Mouse (Mus musculus) B cell, adult 62 days (primary cell): ENCODE data around the gene Ddx41. TPM values are rescaled to one million over a fixed set of nuclear protein-coding genes. Genes with fewer than 3 reads are reported as not detected.

Experiments
- total RNA-seq: library from RNA; stranded (reverse); gene quantifications from 4 replicates; pipeline ENCODE4 v1.2.4, GENCODE M21; 2023

Gene Ddx41
- 135 to 141 TPM (median 138 TPM) in 4 replicates for total RNA-seq

GRCm38 (mm10) chr13:55536194-55537175, at the start of gene Ddx41:
Gene Ddx41, minus strand, starts transcription at chr13:55536658.

GRCm38 (mm10) chr13:55573432-55573831, 37.0 kb upstream of the Ddx41 start, which contains the start of gene Tmed9:
Gene Tmed9, plus strand, starts transcription at chr13:55573732.

GRCm38 (mm10) chr13:55571027-55571751, 34.7 kb upstream of the Ddx41 start, which contains the start of gene Fam193b:
Gene Fam193b, minus strand, starts transcription at chr13:55571120.

GRCm38 (mm10) chr13:55529198-55529915, 7.1 kb downstream of the Ddx41 start, which contains the start of gene Dok3:
Gene Dok3, minus strand, starts transcription at chr13:55529296.

DNA sequence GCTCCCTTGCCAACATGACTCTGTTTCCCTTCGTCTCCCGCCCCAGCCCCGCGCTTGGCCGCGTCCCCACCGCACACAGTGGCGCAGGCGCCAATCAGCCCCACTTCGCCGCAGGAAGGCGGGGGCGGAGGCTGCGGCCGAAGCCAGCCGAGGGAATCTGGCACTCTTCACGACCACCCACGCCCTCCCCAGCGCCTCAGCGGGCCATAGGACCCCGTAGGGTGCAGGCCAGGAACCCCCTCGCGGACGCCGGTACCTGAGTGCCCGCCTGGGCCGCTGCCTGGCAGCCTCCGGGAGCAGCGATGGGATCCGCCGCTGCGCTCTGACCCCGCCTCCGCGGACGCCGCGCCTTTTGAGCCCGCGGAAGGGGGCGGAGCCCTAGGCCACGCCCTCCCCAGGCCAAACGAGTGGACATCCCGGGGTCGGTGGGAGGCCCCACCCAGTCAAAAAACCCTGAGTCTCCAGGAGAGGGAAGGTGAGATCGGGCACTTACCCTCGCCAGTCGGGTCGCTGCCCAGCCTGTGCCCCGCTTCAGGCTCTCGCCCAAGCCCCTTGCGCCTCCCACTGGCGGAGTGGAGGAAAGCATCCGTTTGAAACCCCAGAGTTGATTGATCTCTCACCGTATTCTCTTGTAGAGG, 23.2 kb downstream of the Ddx41 start, which contains the start of gene Pdlim7:
TSS of gene Pdlim7 (minus strand) at position 566 of the 638 bp plus-strand sequence.

GRCm38 (mm10) chr13:55487578-55488498, 48.6 kb downstream of the Ddx41 start, which contains the start of gene Dbn1:
Gene Dbn1, minus strand, starts transcription at chr13:55488111.

Other genes with a start within 250 kb of the Ddx41 start
- gene Prelid1, start 216.2 kb downstream of the Ddx41 start, total RNA-seq = 127 to 141 TPM (median 134 TPM) in 4 replicates
- 52.1 to 59.6 TPM (median 56.7 TPM) in 4 replicates for gene Rab24, start 214.7 kb downstream of the Ddx41 start, total RNA-seq
- gene Mxd3, start 206.8 kb downstream of the Ddx41 start, total RNA-seq = 0.40 to 1.3 TPM (median 0.82 TPM) in 4 replicates
- gene Lman2, start 173.9 kb downstream of the Ddx41 start, total RNA-seq = 110 to 117 TPM (median 115 TPM) in 4 replicates
- 70.0 to 75.1 TPM (median 71.6 TPM) in 4 replicates for gene Rgs14, start 166.9 kb downstream of the Ddx41 start, total RNA-seq
- 0.34 to 0.57 TPM in 2 of 4 replicates, not detected in the others for gene Slc34a1, start 138.5 kb downstream of the Ddx41 start, total RNA-seq
- not detected in 4 replicates for gene Pfn3, start 121.4 kb downstream of the Ddx41 start, total RNA-seq
- 1.7 to 3.4 TPM (median 2.1 TPM) in 4 replicates for gene F12, start 109.9 kb downstream of the Ddx41 start, total RNA-seq
- 450 to 472 TPM (median 456 TPM) in 4 replicates for gene Grk6, start 91.6 kb downstream of the Ddx41 start, total RNA-seq
- 35.7 to 43.7 TPM (median 39.2 TPM) in 4 replicates for gene Prr7, start 72.4 kb downstream of the Ddx41 start, total RNA-seq
- gene Dbn1, start 48.5 kb downstream of the Ddx41 start, total RNA-seq = 0.22 to 0.52 TPM (median 0.36 TPM) in 4 replicates
- 27.3 to 33.8 TPM (median 28.3 TPM) in 4 replicates for gene Pdlim7, start 23.0 kb downstream of the Ddx41 start, total RNA-seq
- 301 to 339 TPM (median 308 TPM) in 4 replicates for gene Dok3, start 7.4 kb downstream of the Ddx41 start, total RNA-seq
- 147 to 156 TPM (median 152 TPM) in 4 replicates for gene Fam193b, start 34.5 kb upstream of the Ddx41 start, total RNA-seq
- gene Tmed9, start 37.1 kb upstream of the Ddx41 start, total RNA-seq = 84.0 to 89.7 TPM (median 88.8 TPM) in 4 replicates
- gene B4galt7, start 63.2 kb upstream of the Ddx41 start, total RNA-seq = 19.4 to 21.3 TPM (median 21.0 TPM) in 4 replicates
- gene Caml, start 86.3 kb upstream of the Ddx41 start, total RNA-seq = 18.0 to 23.1 TPM (median 19.1 TPM) in 4 replicates
- 96.1 to 100.0 TPM (median 99.8 TPM) in 4 replicates for gene Ddx46, start 98.4 kb upstream of the Ddx41 start, total RNA-seq
- gene B230219D22Rik, start 156.5 kb upstream of the Ddx41 start, total RNA-seq = 22.3 to 24.8 TPM (median 23.3 TPM) in 4 replicates
- 13.2 to 15.0 TPM (median 13.9 TPM) in 4 replicates for gene Txndc15, start 178.0 kb upstream of the Ddx41 start, total RNA-seq
- 26.1 to 31.5 TPM (median 29.2 TPM) in 4 replicates for gene Pcbd2, start 190.7 kb upstream of the Ddx41 start, total RNA-seq
- not detected in 4 replicates for gene Catsper3, start 247.9 kb upstream of the Ddx41 start, total RNA-seq